Mouse (Mus musculus): ENCODE data around the gene Timp3.

DNA sequence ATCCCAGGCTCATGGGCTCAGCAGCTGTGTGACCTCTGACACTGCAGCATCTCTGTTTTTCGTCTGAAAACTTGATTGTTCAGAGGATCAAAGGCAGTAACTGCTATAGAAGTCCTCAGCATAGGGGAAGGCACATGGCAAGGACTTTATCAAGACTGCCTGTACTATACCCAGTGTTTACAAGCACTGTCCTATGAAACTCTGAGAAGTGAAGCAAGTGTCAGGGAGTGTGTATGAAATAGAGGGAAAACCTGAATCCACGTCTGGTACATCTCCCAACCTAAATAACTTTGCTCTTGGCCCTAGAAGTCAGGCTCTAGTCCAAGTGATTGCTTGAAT is 81.7 kb downstream of the Timp3 start:
- TF ChIP-seq CTCF (IDR thresholded peaks at IDR 0.05) (no peak), POLR2A (IDR thresholded peaks at IDR 0.05; ENCODE audit: insufficient read depth, low read depth, low read length) (no peak), EP300 (IDR thresholded peaks at IDR 0.05; ENCODE audit: insufficient read depth, low read depth, low read length) (no peak)

Data from heart, adult 2 months (tissue).